Mouse (Mus musculus): ENCODE measurements around the gene Usp48. TPM values are rescaled to one million over a fixed set of nuclear protein-coding genes. Genes with fewer than 3 reads are reported as not detected.

Usp48 gene
- polyA plus RNA-seq, 1 experiment from 2014 or later, result 72.5 TPM

GRCm38 (mm10) chr4:137684830-137685343 lies 91.3 kb downstream of the Usp48 start:
- H3K27me3 ChIP-seq (ENCODE audit: control insufficient read depth, insufficient read depth, low read length), result peaks cover 25% of the 10 kb centered on the region
- no peaks in the 10 kb centered on the region for H3K36me3 ChIP-seq (ENCODE audit: control insufficient read depth, insufficient read depth, low read length)
- no peak overlapping the region for H3K4me2 ChIP-seq
- WGBS, result 34% methylated on average over 9 of the region's 9 CpGs
- ATAC-seq (ENCODE audit: low FRiP score) (no peak), DNase-seq (ENCODE audit: low spot score, missing footprints) (no peak)
- no peak overlapping the region for H3K4me3 ChIP-seq (ENCODE audit: low read depth, low read length)
- H3K27ac ChIP-seq (ENCODE audit: low read depth, low read length), result no peak overlapping the region
- peaks cover 14% of the 10 kb centered on the region for H3K4me1 ChIP-seq (ENCODE audit: control insufficient read depth, insufficient read depth, low read length)
- H3K9me3 ChIP-seq (ENCODE audit: control insufficient read depth, low read length), result no peaks in the 10 kb centered on the region
- H3K9ac ChIP-seq (ENCODE audit: low read length), result no peak overlapping the region

DNA sequence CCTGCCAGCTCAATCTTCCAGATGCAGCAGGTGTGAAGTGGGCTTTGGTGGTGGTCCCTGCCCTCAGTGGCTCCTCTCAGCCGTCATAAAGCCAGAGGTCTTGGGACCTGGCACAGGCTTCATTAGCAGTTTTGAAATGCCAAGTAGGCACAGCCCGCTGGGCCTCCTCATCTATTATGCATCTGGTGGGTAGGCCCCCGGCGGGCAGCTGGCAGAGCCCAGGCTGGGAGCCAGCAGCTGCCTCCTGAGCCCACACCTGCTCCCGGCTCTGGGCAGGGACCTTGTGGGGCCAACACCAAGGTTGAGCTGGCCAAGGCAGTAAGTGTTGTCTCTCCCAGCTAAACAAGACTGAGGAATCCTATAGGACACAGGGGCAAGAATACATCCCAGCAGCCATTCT lies 92.7 kb downstream of the Usp48 start:
- Histone ChIP-seq H3K9ac (ENCODE audit: low read length) (no peak overlapping the region), H3K9me3 (ENCODE audit: control insufficient read depth, low read length) (no peaks in the 10 kb centered on the region), H3K27ac (ENCODE audit: low read depth, low read length) (no peak overlapping the region), H3K4me2 (no peak overlapping the region), H3K4me3 (ENCODE audit: low read depth, low read length) (no peak overlapping the region), H3K36me3 (ENCODE audit: control insufficient read depth, insufficient read depth, low read length) (no peaks in the 10 kb centered on the region), H3K4me1 (ENCODE audit: control insufficient read depth, insufficient read depth, low read length) (peaks cover 10% of the 10 kb centered on the region), H3K27me3 (ENCODE audit: control insufficient read depth, insufficient read depth, low read length) (peaks cover 12% of the 10 kb centered on the region)
- WGBS, result 81% methylated on average over 5 of the region's 5 CpGs
- no peak for ATAC-seq (ENCODE audit: low FRiP score)
- no peak for DNase-seq (ENCODE audit: low spot score, missing footprints)

DNA sequence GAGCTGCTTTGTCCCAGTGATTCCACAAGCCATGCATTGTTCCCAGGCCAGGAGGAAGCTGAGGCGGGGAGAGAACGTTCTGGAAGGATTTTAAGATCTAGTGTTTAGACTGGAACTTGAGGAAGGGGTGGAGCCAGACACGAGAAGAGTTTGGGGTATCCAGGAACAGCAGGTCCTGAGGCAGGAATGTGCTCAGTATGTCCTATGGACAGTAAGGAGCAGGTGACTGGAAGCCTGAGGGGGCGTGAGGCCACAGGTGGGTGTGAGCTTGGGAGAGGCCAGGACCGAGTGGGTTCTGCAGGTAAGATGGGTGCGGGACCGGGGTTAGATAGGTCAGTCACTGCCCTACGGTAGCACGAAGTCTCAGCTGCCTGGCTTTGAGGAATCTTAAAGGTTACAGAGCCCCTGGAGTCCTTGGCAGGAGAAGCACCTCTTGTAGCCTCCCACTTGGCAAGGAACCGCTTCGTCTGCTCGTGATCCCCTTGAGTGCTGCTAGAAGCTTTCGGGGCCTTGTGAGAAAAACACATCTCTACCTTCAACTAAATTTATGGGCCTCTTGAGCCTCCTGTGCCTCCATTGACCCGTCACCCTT lies 93.8 kb downstream of the Usp48 start:
- Histone ChIP-seq H3K36me3 (ENCODE audit: control insufficient read depth, insufficient read depth, low read length) (no peaks in the 10 kb centered on the region), H3K27ac (ENCODE audit: low read depth, low read length) (no peak overlapping the region), H3K9me3 (ENCODE audit: control insufficient read depth, low read length) (no peaks in the 10 kb centered on the region), H3K4me2 (no peak overlapping the region), H3K9ac (ENCODE audit: low read length) (no peak overlapping the region), H3K4me3 (ENCODE audit: low read depth, low read length) (no peak overlapping the region), H3K27me3 (ENCODE audit: control insufficient read depth, insufficient read depth, low read length) (peaks cover 2% of the 10 kb centered on the region), H3K4me1 (ENCODE audit: control insufficient read depth, insufficient read depth, low read length) (0 out of 2 replicates have a peak, but pooled peaks cover 4% of the 10 kb centered on the region)
- DNase-seq (ENCODE audit: low spot score, missing footprints), result no peak
- 85% methylated on average over 14 of the region's 14 CpGs for WGBS
- no peak for ATAC-seq (ENCODE audit: low FRiP score)

GRCm38 (mm10) chr4:137692107-137692902 lies 98.8 kb downstream of the Usp48 start:
- Histone ChIP-seq H3K27ac (ENCODE audit: low read depth, low read length) (no peak overlapping the region), H3K4me2 (no peak overlapping the region), H3K9me3 (ENCODE audit: control insufficient read depth, low read length) (no peaks in the 10 kb centered on the region), H3K9ac (ENCODE audit: low read length) (no peak overlapping the region), H3K27me3 (ENCODE audit: control insufficient read depth, insufficient read depth, low read length) (no peaks in the 10 kb centered on the region), H3K36me3 (ENCODE audit: control insufficient read depth, insufficient read depth, low read length) (no peaks in the 10 kb centered on the region), H3K4me1 (ENCODE audit: control insufficient read depth, insufficient read depth, low read length) (no peaks in the 10 kb centered on the region), H3K4me3 (ENCODE audit: low read depth, low read length) (no peak overlapping the region)
- ATAC-seq (ENCODE audit: low FRiP score) (no peak), DNase-seq (ENCODE audit: low spot score, missing footprints) (no peak)
- WGBS, result 88% methylated on average over 10 of the region's 10 CpGs

DNA sequence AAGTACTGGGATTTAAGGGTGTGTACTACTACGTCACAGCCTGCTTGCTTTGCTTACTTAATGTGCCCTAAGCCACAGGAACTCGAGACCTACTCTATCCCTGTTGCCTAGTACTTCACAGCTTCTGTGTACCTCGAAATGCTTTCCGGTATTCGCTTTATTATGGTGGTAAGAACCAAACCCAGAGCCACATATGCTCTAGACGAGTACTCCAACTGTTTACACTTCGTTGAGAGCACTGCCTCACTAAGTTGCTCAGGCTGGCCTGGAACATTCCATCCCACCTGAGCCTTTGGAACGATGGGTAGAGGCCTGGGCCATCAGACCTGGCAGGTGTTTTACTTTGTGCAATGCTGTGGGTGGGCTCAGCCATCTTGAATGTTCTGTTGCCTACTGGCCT lies 101.7 kb downstream of the Usp48 start:
- ATAC-seq (ENCODE audit: low FRiP score), result no peak
- Histone ChIP-seq H3K36me3 (ENCODE audit: control insufficient read depth, insufficient read depth, low read length) (no peaks in the 10 kb centered on the region), H3K27me3 (ENCODE audit: control insufficient read depth, insufficient read depth, low read length) (no peaks in the 10 kb centered on the region), H3K4me1 (ENCODE audit: control insufficient read depth, insufficient read depth, low read length) (no peaks in the 10 kb centered on the region), H3K4me2 (no peak overlapping the region), H3K9ac (ENCODE audit: low read length) (no peak overlapping the region), H3K4me3 (ENCODE audit: low read depth, low read length) (no peak overlapping the region), H3K9me3 (ENCODE audit: control insufficient read depth, low read length) (no peaks in the 10 kb centered on the region), H3K27ac (ENCODE audit: low read depth, low read length) (no peak overlapping the region)
- DNase-seq (ENCODE audit: low spot score, missing footprints), result no peak
- 80% methylated on average over 8 of the region's 8 CpGs for WGBS

- Histone ChIP-seq H3K36me3 (ENCODE audit: control insufficient read depth, insufficient read depth, low read length) (no peaks in the 10 kb centered on the region), H3K27ac (ENCODE audit: low read depth, low read length) (no peak overlapping the region), H3K4me1 (ENCODE audit: control insufficient read depth, insufficient read depth, low read length) (no peaks in the 10 kb centered on the region), H3K9ac (ENCODE audit: low read length) (no peak overlapping the region), H3K9me3 (ENCODE audit: control insufficient read depth, low read length) (no peaks in the 10 kb centered on the region), H3K27me3 (ENCODE audit: control insufficient read depth, insufficient read depth, low read length) (no peaks in the 10 kb centered on the region), H3K4me2 (no peak overlapping the region), H3K4me3 (ENCODE audit: low read depth, low read length) (no peak overlapping the region)
- 46% methylated on average over 4 of the region's 4 CpGs for WGBS
- no peak for DNase-seq (ENCODE audit: low spot score, missing footprints)
- ATAC-seq (ENCODE audit: low FRiP score), result no peak
Measured at GRCm38 (mm10) chr4:137695900-137696299, 102.3 kb downstream of the Usp48 start.

GRCm38 (mm10) chr4:137697156-137697885 lies 103.8 kb downstream of the Usp48 start:
- DNase-seq (ENCODE audit: low spot score, missing footprints), result no peak
- no peak for ATAC-seq (ENCODE audit: low FRiP score)
- no peaks in the 10 kb centered on the region for H3K27me3 ChIP-seq (ENCODE audit: control insufficient read depth, insufficient read depth, low read length)
- H3K4me3 ChIP-seq (ENCODE audit: low read depth, low read length), result no peak overlapping the region
- no peaks in the 10 kb centered on the region for H3K36me3 ChIP-seq (ENCODE audit: control insufficient read depth, insufficient read depth, low read length)
- no peak overlapping the region for H3K27ac ChIP-seq (ENCODE audit: low read depth, low read length)
- no peaks in the 10 kb centered on the region for H3K9me3 ChIP-seq (ENCODE audit: control insufficient read depth, low read length)
- 74% methylated on average over 13 of the region's 13 CpGs for WGBS
- H3K4me2 ChIP-seq, result no peak overlapping the region
- H3K4me1 ChIP-seq (ENCODE audit: control insufficient read depth, insufficient read depth, low read length), result no peaks in the 10 kb centered on the region
- no peak overlapping the region for H3K9ac ChIP-seq (ENCODE audit: low read length)

GRCm38 (mm10) chr4:137698076-137698985 lies 104.8 kb downstream of the Usp48 start:
- Histone ChIP-seq H3K4me3 (ENCODE audit: low read depth, low read length) (no peak overlapping the region), H3K27me3 (ENCODE audit: control insufficient read depth, insufficient read depth, low read length) (no peaks in the 10 kb centered on the region), H3K4me2 (no peak overlapping the region), H3K9me3 (ENCODE audit: control insufficient read depth, low read length) (no peaks in the 10 kb centered on the region), H3K9ac (ENCODE audit: low read length) (no peak overlapping the region), H3K4me1 (ENCODE audit: control insufficient read depth, insufficient read depth, low read length) (no peaks in the 10 kb centered on the region), H3K27ac (ENCODE audit: low read depth, low read length) (no peak overlapping the region), H3K36me3 (ENCODE audit: control insufficient read depth, insufficient read depth, low read length) (no peaks in the 10 kb centered on the region)
- DNase-seq (ENCODE audit: low spot score, missing footprints) (no peak), ATAC-seq (ENCODE audit: low FRiP score) (no peak; the same call in 1 of the 2 replicates)
- 92% methylated on average over 7 of the region's 7 CpGs for WGBS

Measured in midbrain, embryonic 11.5 days (tissue).